Mouse (Mus musculus) kidney, adult 2 months (tissue): ENCODE measurements around the gene Methig1.

Experiments used
- CTCF ChIP-seq: fragments of 200-500 bp; conservative IDR thresholded peaks from 2 replicates; pipeline ENCODE4 v1.5.1; 2011; ENCODE audit warnings: low read depth, mild to moderate bottlenecking, control low read depth, low read length, moderate library complexity, mixed read lengths; ENCODE audit not compliant: insufficient read depth, insufficient read length
- POLR2A ChIP-seq: fragments of 200-500 bp; IDR thresholded peaks from one replicate; pipeline ENCODE4 v1.6.1; 2011; ENCODE audit warnings: low read depth, low read length, control low read depth

DNA sequence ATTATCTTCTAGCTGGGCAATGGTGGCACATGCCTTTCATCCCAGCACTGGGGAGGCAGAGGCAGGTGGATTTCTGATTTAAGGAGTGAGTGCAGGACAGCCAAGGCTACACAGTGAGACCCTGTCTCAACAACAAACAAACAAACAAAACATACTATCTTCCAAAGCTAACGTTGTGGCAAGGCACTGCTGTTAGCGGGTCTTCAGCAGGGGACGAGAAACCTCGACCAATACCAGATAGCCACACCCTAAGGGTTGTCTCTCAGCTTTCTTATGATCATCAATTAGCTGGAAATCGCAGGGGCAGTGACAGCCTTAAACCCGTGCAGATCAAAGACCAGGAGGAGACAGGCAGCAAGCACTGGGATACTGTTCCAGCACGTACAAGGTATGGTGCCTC lies 11.3 kb downstream of the Methig1 start, which contains the start of gene Higd1c:
- no peak for TF ChIP-seq POLR2A
- TF ChIP-seq CTCF: no peak
